Mouse (Mus musculus) neural tube, embryonic 11.5 days (tissue): ENCODE data around the gene Arhgap42. TPM values are rescaled to one million over a fixed set of nuclear protein-coding genes. Genes with fewer than 3 reads are reported as not detected.

Experiments used
- ATAC-seq: fragments of 200-750 bp; cut with Nextera tagmentation; 2 replicates; pipeline ENCODE4 v1.8.0; 2017; ENCODE audit warnings: moderate number of reproducible peaks, mild to moderate bottlenecking, moderate TSS enrichment, moderate library complexity; ENCODE audit not compliant: insufficient read depth, low FRiP score, low TSS enrichment
- DNase-seq: peaks from one replicate; pipeline ENCODE4 v3.0.0-alpha.2; 2015; ENCODE audit warnings: low spot score
- H3K27ac ChIP-seq: fragments of 300-500 bp; sonication (generic); 2 replicates; pipeline ENCODE4 v1.5.1; 2014; ENCODE audit warnings: low read depth, mild to moderate bottlenecking, low read length
- H3K27me3 ChIP-seq: fragments of 300-500 bp; sonication (generic); 2 replicates; pipeline ENCODE4 v1.6.1; 2014; ENCODE audit warnings: mild to moderate bottlenecking, low read length, mixed read lengths; ENCODE audit not compliant: control insufficient read depth, insufficient read depth
- H3K36me3 ChIP-seq: fragments of 300-500 bp; sonication (generic); 2 replicates; pipeline ENCODE4 v1.6.1; 2014; ENCODE audit warnings: mild to moderate bottlenecking, low read length, moderate library complexity, mixed read lengths; ENCODE audit not compliant: control insufficient read depth, insufficient read depth
- H3K4me1 ChIP-seq: fragments of 300-500 bp; sonication (generic); 2 replicates; pipeline ENCODE4 v1.6.1; 2014; ENCODE audit warnings: low read length, mixed read lengths; ENCODE audit not compliant: control insufficient read depth, insufficient read depth
- H3K4me2 ChIP-seq: fragments of 300-500 bp; sonication (generic); 2 replicates; pipeline ENCODE4 v1.6.1; 2014; ENCODE audit warnings: low read depth, mild to moderate bottlenecking, moderate library complexity
- H3K4me3 ChIP-seq: fragments of 300-500 bp; sonication (generic); 2 replicates; pipeline ENCODE4 v1.5.1; 2014; ENCODE audit warnings: low read depth, low read length
- H3K9ac ChIP-seq: fragments of 300-500 bp; sonication (generic); 2 replicates; pipeline ENCODE4 v1.6.1; 2014; ENCODE audit warnings: mild to moderate bottlenecking, low read length
- H3K9me3 ChIP-seq: fragments of 300-500 bp; sonication (generic); 2 replicates; pipeline ENCODE4 v1.6.1; 2016; ENCODE audit warnings: low read length; ENCODE audit not compliant: control insufficient read depth
- WGBS: fragments of 180-500 bp; shearing (Covaris S2); extraction: QIAGEN DNeasy Blood & Tissue Kit; methylation state at CpG from one replicate; pipeline ENCODE4 v1.1.7; 2014; 5-methylcytosine and 5-hydroxymethylcytosine counted together
- polyA plus RNA-seq: library from polyadenylated mRNA; unstranded; fragments of >200 nt; fragmentation: Nextera tagmentation; extraction: Ambion mirVana; gene quantifications from 2 replicates; pipeline ENCODE4 v1.2.1, GENCODE M21; 2014

Gene Arhgap42
- polyA plus RNA-seq, 1 experiment from 2014 or later = 22.3 TPM

GRCm38 (mm10) chr9:8982315-8982714 lies 256.6 kb downstream of the Arhgap42 start:
- no peak overlapping the region for H3K4me3 ChIP-seq
- ATAC-seq = no peak

DNA sequence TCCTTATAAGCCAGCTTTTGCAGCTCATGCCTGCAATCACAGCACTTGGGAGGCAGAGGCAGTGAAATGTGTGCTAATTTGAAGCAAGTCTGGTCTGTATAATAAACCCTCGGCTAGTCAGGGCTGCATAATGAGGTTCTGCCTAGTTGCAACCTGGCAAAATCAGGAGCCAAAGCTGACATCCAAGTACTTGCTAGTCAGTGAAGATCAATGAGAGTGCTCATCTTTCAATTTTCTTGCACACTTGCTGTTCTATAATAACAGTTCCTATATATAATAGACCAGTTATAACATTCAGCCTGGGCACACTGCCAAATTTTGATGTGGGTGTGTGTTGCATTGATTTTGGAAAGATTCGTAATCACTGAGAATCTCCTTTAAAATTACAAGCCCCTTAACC lies 261.1 kb downstream of the Arhgap42 start:
- no peak overlapping the region for H3K4me3 ChIP-seq
- no peak overlapping the region for H3K9ac ChIP-seq
- no peaks in the 10 kb centered on the region for H3K9me3 ChIP-seq
- H3K4me2 ChIP-seq = no peak overlapping the region
- no peak for ATAC-seq
- H3K4me1 ChIP-seq = no peaks in the 10 kb centered on the region
- DNase-seq = no peak
- WGBS = 71% methylated on average over 2 of the region's 2 CpGs
- H3K36me3 ChIP-seq = no peaks in the 10 kb centered on the region
- H3K27me3 ChIP-seq = no peaks in the 10 kb centered on the region
- no peak overlapping the region for H3K27ac ChIP-seq

More at GRCm38 (mm10) chr9:8982315-8982714, 256.6 kb downstream of the Arhgap42 start:
- no peak overlapping the region for H3K27ac ChIP-seq
- H3K9ac ChIP-seq = no peak overlapping the region
- 81% methylated on average over 3 of the region's 3 CpGs for WGBS
- DNase-seq = no peak
- no peaks in the 10 kb centered on the region for H3K27me3 ChIP-seq
- no peaks in the 10 kb centered on the region for H3K9me3 ChIP-seq
- no peaks in the 10 kb centered on the region for H3K36me3 ChIP-seq
- no peaks in the 10 kb centered on the region for H3K4me1 ChIP-seq
- no peak overlapping the region for H3K4me2 ChIP-seq

DNA sequence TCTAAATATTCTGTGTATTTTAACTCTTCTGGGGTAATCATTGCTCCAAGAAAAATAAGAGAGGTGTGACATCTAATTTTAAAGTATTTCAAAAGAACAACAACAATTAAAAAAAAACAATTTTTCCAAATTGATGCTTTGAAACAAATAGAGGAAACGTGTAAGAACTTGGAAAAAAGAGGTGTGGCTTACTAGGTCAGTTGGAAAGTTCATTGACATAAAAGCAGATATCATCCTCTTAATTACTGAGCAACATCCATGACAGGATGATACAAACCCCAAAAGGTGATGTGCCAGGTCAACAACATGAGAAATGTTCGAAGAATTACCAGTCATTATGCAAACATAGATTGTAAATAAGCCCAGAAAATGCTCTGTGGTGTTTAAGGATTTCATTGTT lies 267.4 kb downstream of the Arhgap42 start, which contains the start of gene Gm16485:
TSS of gene Gm16485 (plus strand) at position 301 of the 400 bp plus-strand sequence.
- H3K4me2 ChIP-seq = no peak within 1 kb of the TSS
- DNase-seq (no peak), ATAC-seq (no peak)
- no peak within 1 kb of the TSS for H3K4me3 ChIP-seq
- H3K27ac ChIP-seq = no peak within 1 kb of the TSS
- H3K27me3 ChIP-seq = no peaks in the 10 kb centered on the region
- WGBS = 75% methylated on average over 2 of the region's 2 CpGs
- no peaks in the 10 kb centered on the region for H3K36me3 ChIP-seq
- H3K9ac ChIP-seq = no peak within 1 kb of the TSS
- no peaks in the 10 kb centered on the region for H3K4me1 ChIP-seq
- no peaks in the 10 kb centered on the region for H3K9me3 ChIP-seq

- 64% methylated on average over 7 of the region's 7 CpGs for WGBS
- DNase-seq (no peak), ATAC-seq (no peak)
- H3K9ac ChIP-seq = no peak overlapping the region
- H3K9me3 ChIP-seq = no peaks in the 10 kb centered on the region
- no peak overlapping the region for H3K4me3 ChIP-seq
- H3K4me2 ChIP-seq = no peak overlapping the region
- H3K27me3 ChIP-seq = no peaks in the 10 kb centered on the region
- H3K4me1 ChIP-seq = no peaks in the 10 kb centered on the region
- no peaks in the 10 kb centered on the region for H3K36me3 ChIP-seq
- no peak overlapping the region for H3K27ac ChIP-seq
These were observed 268.7 kb downstream of the Arhgap42 start for GRCm38 (mm10) chr9:8970240-8970639.

DNA sequence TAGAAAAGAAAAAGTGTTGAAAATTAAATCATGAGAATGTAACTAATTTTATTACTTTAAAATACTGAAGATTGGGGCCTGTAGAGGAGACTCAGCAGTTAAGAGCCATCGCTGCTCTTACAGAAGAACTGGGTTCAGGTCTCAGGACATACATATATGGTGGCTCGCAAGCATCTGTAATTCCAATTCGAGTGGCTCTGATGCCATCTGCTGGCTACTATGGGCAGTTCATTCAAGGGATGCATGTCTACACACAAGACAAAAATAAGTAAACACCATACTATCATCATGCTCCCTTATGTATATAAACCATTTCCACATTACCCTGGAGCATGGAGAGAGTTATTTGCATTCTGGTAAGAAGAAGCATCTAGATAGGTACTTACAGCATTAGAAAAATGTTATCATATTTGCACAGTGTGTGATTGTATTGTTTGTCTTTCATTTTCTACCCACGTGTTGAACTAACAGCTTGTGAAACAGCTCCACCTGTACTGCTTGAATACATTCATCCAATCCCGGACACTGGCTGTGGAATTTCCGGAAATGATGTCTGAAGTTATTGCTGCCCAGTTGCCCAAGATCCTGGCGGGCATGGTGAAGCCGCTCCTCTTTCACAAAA lies 274.3 kb downstream of the Arhgap42 start:
- DNase-seq = peak; percentile 41
- ATAC-seq = 0 out of 2 replicates have a peak, but pooled peaks have one; percentile 13
- no peak overlapping the region for H3K9ac ChIP-seq
- H3K4me3 ChIP-seq = no peak overlapping the region
- H3K9me3 ChIP-seq = no peaks in the 10 kb centered on the region
- H3K27ac ChIP-seq = no peak overlapping the region
- 69% methylated on average over 8 of the region's 8 CpGs for WGBS
- H3K4me1 ChIP-seq = no peaks in the 10 kb centered on the region
- H3K36me3 ChIP-seq = no peaks in the 10 kb centered on the region
- no peaks in the 10 kb centered on the region for H3K27me3 ChIP-seq
- H3K4me2 ChIP-seq = no peak overlapping the region

DNA sequence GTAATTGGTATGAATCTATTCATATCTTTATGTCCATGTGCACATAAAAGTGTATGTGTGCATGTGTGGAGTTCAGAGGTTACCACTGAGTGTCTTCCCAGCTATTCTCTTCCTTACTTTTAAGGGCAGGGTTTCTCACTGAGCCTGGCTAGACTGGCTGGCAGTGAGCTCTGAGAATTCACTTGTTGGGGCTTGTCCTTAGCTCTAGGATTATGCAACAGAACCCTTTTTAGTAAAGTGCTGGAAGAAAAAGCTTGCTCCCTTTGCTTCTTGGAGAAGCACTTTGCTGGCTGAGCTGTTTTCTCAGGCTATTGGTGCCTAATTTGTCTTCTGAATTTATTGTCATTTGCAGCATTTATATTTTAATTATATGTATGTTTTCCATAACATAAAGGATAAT lies 285.6 kb downstream of the Arhgap42 start:
- no peak overlapping the region for H3K4me3 ChIP-seq
- H3K4me2 ChIP-seq = no peak overlapping the region
- H3K27ac ChIP-seq = no peak overlapping the region
- DNase-seq = no peak
- H3K9me3 ChIP-seq = no peaks in the 10 kb centered on the region
- no peaks in the 10 kb centered on the region for H3K27me3 ChIP-seq
- no peaks in the 10 kb centered on the region for H3K4me1 ChIP-seq
- no peak for ATAC-seq
- no peak overlapping the region for H3K9ac ChIP-seq
- no peaks in the 10 kb centered on the region for H3K36me3 ChIP-seq
